Mouse (Mus musculus) liver, adult 2 months (tissue): ENCODE measurements around the gene Cnot3. TPM values are rescaled to one million over a fixed set of nuclear protein-coding genes. Genes with fewer than 3 reads are reported as not detected.
A peak's percentile ranks its signal among the peaks of the same experiment; 100 is the strongest.

Source experiments
- DNase-seq: peaks from one replicate; pipeline ENCODE4 v3.0.0-alpha.2; 2011; ENCODE audit warnings: low read depth, low spot score; ENCODE audit errors: extremely low read depth
- H3K27ac ChIP-seq: fragments of 200-500 bp; replicated peaks from 2 replicates; pipeline ENCODE4 v1.5.1; 2012; ENCODE audit warnings: low read depth, mild to moderate bottlenecking, control low read depth, inconsistent platforms, low read length; ENCODE audit not compliant: insufficient read depth
- H3K27me3 ChIP-seq: fragments of 200-500 bp; 2 replicates; pipeline ENCODE4 v1.6.1; 2012; ENCODE audit warnings: mild to moderate bottlenecking, moderate library complexity, low read length, inconsistent platforms; ENCODE audit not compliant: control insufficient read depth, insufficient read depth
- H3K36me3 ChIP-seq: fragments of 200-500 bp; 2 replicates; pipeline ENCODE4 v1.6.1; 2012; ENCODE audit warnings: low read length, inconsistent platforms; ENCODE audit not compliant: control insufficient read depth, insufficient read depth
- H3K4me1 ChIP-seq: fragments of 200-500 bp; 2 replicates; pipeline ENCODE4 v1.6.1; 2011; ENCODE audit warnings: low read length; ENCODE audit not compliant: control insufficient read depth, insufficient read depth
- H3K4me3 ChIP-seq: fragments of 200-500 bp; 2 replicates; pipeline ENCODE4 v1.5.1; 2011; ENCODE audit warnings: low read depth, mild to moderate bottlenecking, control low read depth, low read length, moderate library complexity; ENCODE audit not compliant: insufficient read depth
- H3K79me2 ChIP-seq: fragments of 200-500 bp; 2 replicates; pipeline ENCODE4 v1.6.1; 2012; ENCODE audit warnings: inconsistent platforms, mild to moderate bottlenecking, low read length, moderate library complexity; ENCODE audit not compliant: control insufficient read depth, insufficient read depth
- H3K9ac ChIP-seq: fragments of 200-500 bp; 2 replicates; pipeline ENCODE4 v1.6.1; 2012; ENCODE audit warnings: low read depth, mild to moderate bottlenecking, control low read depth, inconsistent platforms, low read length
- CTCF ChIP-seq: fragments of 200-500 bp; IDR thresholded peaks from 2 replicates; pipeline ENCODE4 v1.5.1; 2011; ENCODE audit warnings: low read depth, low read length, control low read depth
- POLR2A ChIP-seq: fragments of 200-500 bp; IDR thresholded peaks from 2 replicates; pipeline ENCODE4 v1.6.1; 2011; ENCODE audit warnings: low read length, control low read depth; ENCODE audit not compliant: insufficient read depth; ENCODE audit errors: extremely low read depth
- WGBS: fragments of 180-500 bp; shearing (Covaris S2); methylation state at CpG from one replicate; pipeline ENCODE4 v1.1.7; 2018; 5-methylcytosine and 5-hydroxymethylcytosine counted together
- polyA plus RNA-seq: library from polyadenylated mRNA; depleted of rRNA; stranded (reverse); fragments of >200 nt; gene quantifications from 2 replicates; pipeline ENCODE4 v1.2.3, GENCODE M21; 2012
- total RNA-seq: library from RNA; depleted of rRNA; stranded (reverse); fragments of >200 nt; gene quantifications from 2 replicates; pipeline ENCODE4 v1.2.3, GENCODE M21; 2014

Gene Cnot3
- total and polyA plus RNA-seq, 2 experiments = 4.2 to 29.3 TPM

GRCm38 (mm10) chr7:3609082-3609481, 36.0 kb upstream of the Cnot3 start:
- 14% methylated on average over 3 of the region's 3 CpGs for WGBS
- TF ChIP-seq POLR2A = no peak
- TF ChIP-seq CTCF = no peak
- Histone ChIP-seq H3K9ac (no peak overlapping the region; the same call in 1 of the 2 replicates), H3K79me2 (no peaks in the 10 kb centered on the region), H3K4me1 (peaks cover 7% of the 10 kb centered on the region), H3K27me3 (no peaks in the 10 kb centered on the region), H3K4me3 (no peak overlapping the region), H3K27ac (peak overlapping the region; percentile 73), H3K36me3 (no peaks in the 10 kb centered on the region)
- peak; percentile 90 for DNase-seq

- WGBS = 85% methylated on average over 3 of the region's 3 CpGs
- Histone ChIP-seq H3K27me3 (no peaks in the 10 kb centered on the region), H3K27ac (no peak overlapping the region)
Observed at GRCm38 (mm10) chr7:3610437-3610836, 34.6 kb upstream of the Cnot3 start.

GRCm38 (mm10) chr7:3611006-3611405, 34.1 kb upstream of the Cnot3 start:
- no peak for TF ChIP-seq CTCF
- no peak for TF ChIP-seq POLR2A
- no peak overlapping the region for H3K4me3 ChIP-seq
- no peak overlapping the region for H3K27ac ChIP-seq
- no peak overlapping the region for H3K9ac ChIP-seq
- 60% methylated on average over 13 of the region's 13 CpGs for WGBS
- no peaks in the 10 kb centered on the region for H3K27me3 ChIP-seq
- no peaks in the 10 kb centered on the region for H3K36me3 ChIP-seq
- H3K4me1 ChIP-seq = peaks cover 7% of the 10 kb centered on the region
- H3K79me2 ChIP-seq = no peaks in the 10 kb centered on the region
- peak; percentile 62 for DNase-seq

More at GRCm38 (mm10) chr7:3610437-3610836, 34.6 kb upstream of the Cnot3 start:
- Histone ChIP-seq H3K4me1 (peaks cover 7% of the 10 kb centered on the region), H3K36me3 (no peaks in the 10 kb centered on the region), H3K79me2 (no peaks in the 10 kb centered on the region), H3K4me3 (no peak overlapping the region), H3K9ac (no peak overlapping the region)
- no peak for DNase-seq
- TF ChIP-seq CTCF = no peak
- no peak for TF ChIP-seq POLR2A

GRCm38 (mm10) chr7:3614021-3614420, 31.0 kb upstream of the Cnot3 start:
- WGBS = 79% methylated on average over 3 of the region's 3 CpGs
- H3K36me3 ChIP-seq = no peaks in the 10 kb centered on the region

GRCm38 (mm10) chr7:3616057-3616388, 29.0 kb upstream of the Cnot3 start, which contains the start of gene Oscar:
Oscar (minus strand) TSS chr7:3616157.
- Histone ChIP-seq H3K79me2 (peaks cover 3% of the 10 kb centered on the region; the same call in 1 of the 2 replicates), H3K36me3 (peaks cover 2% of the 10 kb centered on the region; the same call in 1 of the 2 replicates), H3K27me3 (no peaks in the 10 kb centered on the region), H3K27ac (no peak within 1 kb of the TSS; the same call in 1 of the 2 replicates), H3K4me1 (peaks cover 3% of the 10 kb centered on the region; the same call in 1 of the 2 replicates), H3K9ac (no peak within 1 kb of the TSS), H3K4me3 (no peak within 1 kb of the TSS; the same call in 1 of the 2 replicates)
- DNase-seq = no peak
- TF ChIP-seq POLR2A (no peak), CTCF (no peak)
- WGBS = 85% methylated on average over 4 of the region's 4 CpGs

More at GRCm38 (mm10) chr7:3614021-3614420, 31.0 kb upstream of the Cnot3 start:
- H3K79me2 ChIP-seq = peaks cover 3% of the 10 kb centered on the region; the same call in 1 of the 2 replicates
- H3K27ac ChIP-seq = no peak overlapping the region
- peaks cover 6% of the 10 kb centered on the region for H3K4me1 ChIP-seq
- no peak for TF ChIP-seq CTCF
- TF ChIP-seq POLR2A = no peak
- no peak overlapping the region for H3K9ac ChIP-seq
- H3K4me3 ChIP-seq = no peak overlapping the region
- no peak for DNase-seq
- H3K27me3 ChIP-seq = no peaks in the 10 kb centered on the region
